Mouse (Mus musculus) lung, adult 2 months (tissue): Measurements from ENCODE around the gene Xxylt1.

Source experiments
- CTCF ChIP-seq: fragments of 200-500 bp; IDR thresholded peaks from 2 replicates; pipeline ENCODE4 v1.5.1; 2011; ENCODE audit warnings: mild to moderate bottlenecking, low read length, control low read depth; ENCODE audit not compliant: insufficient read depth
- POLR2A ChIP-seq: fragments of 200-500 bp; IDR thresholded peaks from 2 replicates; pipeline ENCODE4 v1.6.1; 2011; ENCODE audit warnings: low read depth, mild to moderate bottlenecking, control low read depth, low read length, borderline replicate concordance; ENCODE audit errors: extremely low read depth

DNA sequence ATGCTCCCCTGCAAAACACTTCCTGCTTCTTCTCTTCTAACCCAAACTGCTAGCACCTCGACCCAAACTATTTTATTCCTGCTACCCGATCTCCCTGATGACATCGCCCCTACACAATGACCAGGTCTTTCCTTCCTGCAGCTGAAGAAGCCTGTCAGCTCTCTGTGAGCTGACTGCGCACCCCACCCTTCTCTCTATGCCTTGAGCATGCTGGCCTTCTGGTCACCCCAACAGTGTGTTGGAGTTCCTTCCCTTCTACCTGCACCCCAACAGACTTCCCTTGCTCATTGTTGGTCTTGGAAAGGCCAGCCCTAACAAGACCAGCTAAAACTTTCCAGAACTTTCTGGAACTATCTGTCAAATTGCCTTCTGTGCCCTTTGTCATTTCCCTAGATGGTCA is 137.3 kb downstream of the Xxylt1 start:
- no peak for TF ChIP-seq CTCF
- TF ChIP-seq POLR2A, result no peak
